Mouse (Mus musculus): ENCODE measurements around the gene Lmntd1. TPM values are rescaled to one million over a fixed set of nuclear protein-coding genes. Genes with fewer than 3 reads are reported as not detected.

The Lmntd1 gene
- total RNA-seq, 4 experiments from 2014 or later, result 1.2 to 2.2 (median 1.9) TPM

- DNase-seq (ENCODE audit: low spot score in 2 of 2), result no peak
Measured at GRCm38 (mm10) chr6:145565663-145566062, 48.5 kb downstream of the Lmntd1 start.

- no peak for DNase-seq (ENCODE audit: low spot score in 2 of 2)
Measured at GRCm38 (mm10) chr6:145564671-145565070, 49.4 kb downstream of the Lmntd1 start.

GRCm38 (mm10) chr6:145557059-145557992, 56.8 kb downstream of the Lmntd1 start:
- DNase-seq (ENCODE audit: low spot score in 2 of 2), result no peak

- DNase-seq (ENCODE audit: low spot score in 2 of 2), result no peak
Measured at GRCm38 (mm10) chr6:145553226-145553625, 60.9 kb downstream of the Lmntd1 start.

- DNase-seq (ENCODE audit: low spot score in 2 of 2), result no peak
Measured at GRCm38 (mm10) chr6:145552817-145553216, 61.3 kb downstream of the Lmntd1 start.

- no peak for DNase-seq (ENCODE audit: low spot score in 2 of 2)
Measured at GRCm38 (mm10) chr6:145550993-145551392, 63.1 kb downstream of the Lmntd1 start.

GRCm38 (mm10) chr6:145545927-145546641, 68.0 kb downstream of the Lmntd1 start:
- DNase-seq (ENCODE audit: low spot score in 2 of 2), result peak in 1 of 2 experiments; percentile 10

- no peak for DNase-seq (ENCODE audit: low spot score in 2 of 2)
Measured at GRCm38 (mm10) chr6:145544838-145545237, 69.3 kb downstream of the Lmntd1 start.

GRCm38 (mm10) chr6:145544304-145544703, 69.8 kb downstream of the Lmntd1 start:
- no peak for DNase-seq (ENCODE audit: low spot score in 2 of 2)

- DNase-seq (ENCODE audit: low spot score in 2 of 2), result no peak
Measured at GRCm38 (mm10) chr6:145539568-145539859, 74.6 kb downstream of the Lmntd1 start.

- no peak for DNase-seq (ENCODE audit: low spot score in 2 of 2)
Measured at GRCm38 (mm10) chr6:145538787-145539567, 75.1 kb downstream of the Lmntd1 start.

GRCm38 (mm10) chr6:145530464-145530863, 83.7 kb downstream of the Lmntd1 start:
- no peak for DNase-seq (ENCODE audit: low spot score in 2 of 2)

GRCm38 (mm10) chr6:145523337-145523736, 90.8 kb downstream of the Lmntd1 start:
- no peak for DNase-seq (ENCODE audit: low spot score in 2 of 2)

GRCm38 (mm10) chr6:145522617-145523016, 91.5 kb downstream of the Lmntd1 start:
- DNase-seq (ENCODE audit: low spot score in 2 of 2), result no peak

GRCm38 (mm10) chr6:145517002-145517401, 97.1 kb downstream of the Lmntd1 start:
- DNase-seq (ENCODE audit: low spot score in 2 of 2), result no peak

GRCm38 (mm10) chr6:145515859-145516581, 98.1 kb downstream of the Lmntd1 start:
- DNase-seq (ENCODE audit: low spot score in 2 of 2), result no peak

GRCm38 (mm10) chr6:145511265-145511664, 102.9 kb downstream of the Lmntd1 start:
- DNase-seq (ENCODE audit: low spot score in 2 of 2), result no peak

- no peak for DNase-seq (ENCODE audit: low spot score in 2 of 2)
Measured at GRCm38 (mm10) chr6:145508828-145509227, 105.3 kb downstream of the Lmntd1 start.

GRCm38 (mm10) chr6:145501751-145502150, 112.4 kb downstream of the Lmntd1 start:
- no peak for DNase-seq (ENCODE audit: low spot score in 2 of 2)

GRCm38 (mm10) chr6:145499574-145500546, 114.3 kb downstream of the Lmntd1 start:
- DNase-seq (ENCODE audit: low spot score in 2 of 2), result no peak
